Mouse (Mus musculus): ENCODE results near the gene Slamf9.

DNA sequence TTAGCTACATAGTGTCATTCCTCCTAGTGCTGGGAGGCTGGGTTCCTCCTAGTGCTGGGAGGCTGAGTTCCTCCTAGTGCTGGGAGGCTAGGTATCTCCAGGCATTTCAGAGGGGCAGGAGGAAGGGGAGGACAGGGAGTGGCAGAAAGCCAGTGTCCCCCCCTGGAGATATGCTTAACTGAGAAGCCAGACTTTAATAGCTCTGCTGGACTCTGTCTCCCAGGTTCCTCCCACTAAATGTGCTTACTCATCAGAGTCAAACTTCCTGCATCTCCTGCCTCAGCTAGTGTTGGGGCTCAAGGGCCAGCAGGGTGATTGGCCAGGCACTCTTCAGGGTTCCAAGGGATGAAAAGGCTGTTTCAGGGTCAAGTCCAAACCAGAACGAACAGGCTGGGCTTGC lies 40.2 kb downstream of the Slamf9 start:
- TF ChIP-seq POLR2A (IDR thresholded peaks at IDR 0.05; ENCODE audit: borderline replicate concordance, low read depth, low read length): no peak
- no peak for TF ChIP-seq CTCF (IDR thresholded peaks at IDR 0.05; ENCODE audit: low read depth, low read length)
